Mouse (Mus musculus): ENCODE results near the gene Mapk8ip3. TPM values are rescaled to one million over a fixed set of nuclear protein-coding genes. Genes with fewer than 3 reads are reported as not detected.

Mapk8ip3 gene
- total RNA-seq, 1 experiment from 2014 or later: 32.8 TPM

- ATAC-seq (replicated peaks in 1 of 2; ENCODE audit: insufficient read depth in 1 of 2, low FRiP score in 2 of 2, low TSS enrichment in 1 of 2, low read depth in 1 of 2, poor library complexity in 2 of 2, severe bottlenecking in 2 of 2): no peak
Measured at GRCm38 (mm10) chr17:24913984-24914383, 22.8 kb downstream of the Mapk8ip3 start.

GRCm38 (mm10) chr17:24907591-24907990, 29.2 kb downstream of the Mapk8ip3 start:
- no peak for ATAC-seq (replicated peaks in 1 of 2; ENCODE audit: insufficient read depth in 1 of 2, low FRiP score in 2 of 2, low TSS enrichment in 1 of 2, low read depth in 1 of 2, poor library complexity in 2 of 2, severe bottlenecking in 2 of 2)

DNA sequence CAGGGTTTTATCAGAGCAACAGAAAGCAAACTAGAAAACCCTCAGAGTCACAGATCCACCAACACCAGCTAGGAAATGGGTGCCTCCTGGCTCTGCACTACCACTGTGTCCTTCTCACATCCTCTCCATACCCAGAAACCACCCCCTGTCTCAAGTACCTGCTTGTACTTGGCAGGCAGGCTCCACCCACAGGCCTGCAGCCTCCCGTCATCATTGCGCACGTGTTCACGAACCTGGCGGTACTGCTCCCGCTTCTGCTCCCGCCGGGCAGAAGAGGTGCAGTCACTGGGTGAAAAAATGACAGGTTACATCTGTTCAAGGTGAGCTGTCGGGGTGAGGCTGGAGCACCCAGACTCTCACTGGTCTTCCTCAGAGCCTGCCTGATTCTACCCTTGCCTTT, 33.0 kb downstream of the Mapk8ip3 start:
- ATAC-seq (replicated peaks in 1 of 2; ENCODE audit: insufficient read depth in 1 of 2, low FRiP score in 2 of 2, low TSS enrichment in 1 of 2, low read depth in 1 of 2, poor library complexity in 2 of 2, severe bottlenecking in 2 of 2): no peak

DNA sequence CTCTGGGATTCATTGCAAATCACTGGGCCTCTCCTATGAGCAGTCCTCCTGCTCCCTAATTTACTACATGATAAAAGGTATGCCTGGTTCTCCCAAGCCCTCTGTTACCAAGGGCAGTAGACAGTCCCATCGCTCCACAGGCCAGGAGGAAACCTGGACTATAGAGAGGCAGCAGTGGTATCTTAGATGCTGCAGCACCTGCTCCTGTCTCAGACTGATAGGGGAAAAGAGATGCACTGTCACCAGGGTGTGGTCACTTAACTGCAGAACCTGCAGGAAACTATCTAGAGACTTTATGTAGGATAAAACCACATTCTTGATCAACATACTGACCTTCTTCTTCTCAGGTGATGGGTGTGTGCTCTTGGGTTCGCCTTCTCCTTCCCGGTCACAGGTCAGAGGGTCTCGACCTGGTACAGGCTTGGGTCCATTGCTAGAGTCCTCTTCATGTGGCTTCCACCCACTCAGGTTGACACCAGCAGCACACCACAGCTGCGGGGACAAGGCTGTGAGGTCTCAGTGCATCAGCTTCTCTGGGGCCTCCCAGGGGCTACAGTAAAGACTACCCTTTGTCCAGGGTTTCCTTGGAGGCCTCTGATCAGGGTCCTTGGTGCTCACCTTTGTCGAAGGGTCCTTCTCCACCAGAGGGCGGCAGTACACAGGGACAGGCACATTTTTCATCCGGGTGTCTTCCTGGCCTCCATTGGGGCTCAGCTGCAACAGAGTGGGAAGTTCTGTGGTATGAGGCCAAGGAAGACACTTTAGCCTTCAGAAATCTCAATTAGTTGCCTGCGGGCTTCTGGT, 33.9 kb downstream of the Mapk8ip3 start:
- peak; percentile 18 to 44; a peak in 1 of 4 replicates for ATAC-seq (replicated peaks in 1 of 2; ENCODE audit: insufficient read depth in 1 of 2, low FRiP score in 2 of 2, low TSS enrichment in 1 of 2, low read depth in 1 of 2, poor library complexity in 2 of 2, severe bottlenecking in 2 of 2)

DNA sequence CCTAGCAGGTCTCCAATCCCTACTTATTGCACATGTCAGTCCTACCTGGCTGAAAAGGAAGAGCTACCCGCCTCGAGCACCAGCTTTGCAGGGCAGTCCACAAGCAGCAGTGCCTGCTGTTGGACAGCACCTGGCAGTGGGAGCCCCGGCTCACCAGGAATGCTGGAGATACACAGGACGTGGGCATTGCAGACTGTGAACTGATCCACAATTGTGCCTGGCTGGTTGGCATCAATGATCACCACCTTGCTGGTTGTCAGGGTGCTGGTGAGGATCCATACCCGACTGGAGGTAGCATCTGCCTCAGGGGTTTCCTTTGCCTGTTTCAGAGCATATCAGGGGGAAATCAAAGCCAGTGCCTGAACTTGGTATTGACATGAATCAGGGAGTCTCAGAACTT, 34.7 kb downstream of the Mapk8ip3 start:
- no peak for ATAC-seq (replicated peaks in 1 of 2; ENCODE audit: insufficient read depth in 1 of 2, low FRiP score in 2 of 2, low TSS enrichment in 1 of 2, low read depth in 1 of 2, poor library complexity in 2 of 2, severe bottlenecking in 2 of 2)

- ATAC-seq (replicated peaks in 1 of 2; ENCODE audit: insufficient read depth in 1 of 2, low FRiP score in 2 of 2, low TSS enrichment in 1 of 2, low read depth in 1 of 2, poor library complexity in 2 of 2, severe bottlenecking in 2 of 2): no peak
Measured at GRCm38 (mm10) chr17:24900014-24900413, 36.8 kb downstream of the Mapk8ip3 start.

DNA sequence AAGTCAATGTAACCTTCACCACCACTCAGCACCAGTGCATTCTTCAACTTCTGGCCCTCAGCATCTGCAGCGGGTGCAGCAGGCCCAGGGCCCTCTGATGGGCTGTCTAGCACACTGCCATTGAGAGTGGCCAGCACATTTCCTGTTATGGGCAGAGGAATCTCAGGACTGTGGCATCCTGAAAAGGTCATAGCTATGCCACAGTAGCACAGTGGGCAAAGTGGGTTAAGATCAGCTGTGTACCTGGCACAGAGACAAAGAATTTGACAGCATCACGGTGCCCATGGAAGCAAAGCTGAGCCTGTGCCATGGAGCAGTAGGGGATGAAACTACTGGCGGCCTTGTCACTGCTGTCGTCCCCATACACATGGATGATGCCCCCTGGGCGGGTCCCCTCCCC, 37.6 kb downstream of the Mapk8ip3 start:
- ATAC-seq (replicated peaks in 1 of 2; ENCODE audit: insufficient read depth in 1 of 2, low FRiP score in 2 of 2, low TSS enrichment in 1 of 2, low read depth in 1 of 2, poor library complexity in 2 of 2, severe bottlenecking in 2 of 2): no peak

DNA sequence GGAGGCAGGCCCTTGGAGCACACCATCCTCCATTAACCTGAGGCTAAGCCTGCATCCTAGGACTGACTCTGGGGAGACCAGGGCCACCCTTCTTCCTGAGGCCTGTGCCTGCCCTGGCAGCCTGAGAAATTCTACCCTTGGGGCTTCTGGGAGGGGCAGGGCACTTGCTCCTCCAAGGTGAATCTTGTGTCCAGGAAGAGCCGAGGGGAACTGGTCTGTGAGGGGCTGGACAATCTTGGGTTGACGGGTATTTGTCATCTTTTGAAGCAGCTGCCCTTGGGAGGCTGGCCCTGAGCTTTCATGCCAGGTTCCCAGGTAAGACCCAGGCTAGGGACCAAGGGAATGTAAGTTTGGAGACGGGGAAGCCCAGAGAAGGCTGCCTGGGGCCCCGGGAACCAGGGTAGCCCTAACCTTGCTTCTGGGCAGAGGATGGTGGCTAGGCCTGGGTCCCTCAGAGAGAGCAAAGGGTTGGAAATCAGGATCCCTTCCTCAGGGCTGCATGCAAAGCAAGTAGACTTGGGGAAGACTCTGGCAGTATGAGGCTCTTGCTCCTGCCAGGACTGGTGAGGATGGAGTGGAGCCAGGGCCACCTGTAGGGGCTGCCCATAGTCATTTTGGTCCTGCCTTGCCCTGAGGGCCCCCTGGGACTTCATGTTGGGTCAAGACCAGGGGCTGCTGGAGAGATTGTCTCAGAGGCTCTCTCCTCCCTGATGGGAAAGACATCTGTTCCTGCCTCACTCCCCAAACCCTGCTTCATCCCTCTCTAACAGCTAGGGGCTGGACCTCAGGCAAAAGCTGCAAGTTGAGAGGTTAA, 38.5 kb downstream of the Mapk8ip3 start:
- no peak for ATAC-seq (replicated peaks in 1 of 2; ENCODE audit: insufficient read depth in 1 of 2, low FRiP score in 2 of 2, low TSS enrichment in 1 of 2, low read depth in 1 of 2, poor library complexity in 2 of 2, severe bottlenecking in 2 of 2)

GRCm38 (mm10) chr17:24897600-24897999, 39.2 kb downstream of the Mapk8ip3 start:
- no peak for ATAC-seq (replicated peaks in 1 of 2; ENCODE audit: insufficient read depth in 1 of 2, low FRiP score in 2 of 2, low TSS enrichment in 1 of 2, low read depth in 1 of 2, poor library complexity in 2 of 2, severe bottlenecking in 2 of 2)

- no peak for ATAC-seq (replicated peaks in 1 of 2; ENCODE audit: insufficient read depth in 1 of 2, low FRiP score in 2 of 2, low TSS enrichment in 1 of 2, low read depth in 1 of 2, poor library complexity in 2 of 2, severe bottlenecking in 2 of 2)
Measured at GRCm38 (mm10) chr17:24896993-24897269, 39.8 kb downstream of the Mapk8ip3 start.

- ATAC-seq (replicated peaks in 1 of 2; ENCODE audit: insufficient read depth in 1 of 2, low FRiP score in 2 of 2, low TSS enrichment in 1 of 2, low read depth in 1 of 2, poor library complexity in 2 of 2, severe bottlenecking in 2 of 2): peak; percentile 34 to 37; a peak in 3 of 4 replicates
Measured at GRCm38 (mm10) chr17:24896241-24896992, 40.4 kb downstream of the Mapk8ip3 start, which contains the start of gene Nme3. Gene Nme3, plus strand, starts transcription at chr17:24896500.

DNA sequence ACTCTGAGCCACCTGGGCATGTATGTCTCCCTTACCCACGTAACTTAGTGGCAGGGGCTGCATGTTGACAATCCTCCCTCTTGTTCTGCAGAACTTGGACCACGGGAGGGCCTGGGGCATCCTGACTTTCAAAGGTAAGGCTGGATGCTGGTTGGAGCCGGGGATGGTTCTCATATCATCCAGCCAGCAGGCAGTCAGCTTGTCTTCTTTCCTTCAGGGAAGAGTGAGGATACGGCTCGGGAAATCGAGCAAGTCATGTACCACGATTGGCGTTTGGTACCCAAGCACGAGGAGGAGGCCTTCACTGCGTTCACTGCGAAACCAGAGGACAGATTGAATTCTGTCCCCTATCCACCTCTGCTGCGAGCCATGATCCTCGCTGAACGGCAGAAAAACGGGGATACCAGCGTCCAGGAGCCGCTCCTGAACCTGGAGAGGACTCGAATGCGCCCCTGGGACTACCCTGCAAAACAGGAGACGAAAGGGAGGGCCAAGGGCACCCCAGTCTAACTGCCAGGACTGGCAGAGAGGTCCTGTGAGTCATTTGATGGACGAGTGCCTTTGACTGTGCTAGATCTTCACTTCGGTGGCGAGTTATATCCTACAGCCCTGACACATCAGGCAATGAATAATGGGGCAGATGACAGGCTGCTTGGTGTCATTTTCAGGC, 41.1 kb downstream of the Mapk8ip3 start:
- ATAC-seq (replicated peaks in 1 of 2; ENCODE audit: insufficient read depth in 1 of 2, low FRiP score in 2 of 2, low TSS enrichment in 1 of 2, low read depth in 1 of 2, poor library complexity in 2 of 2, severe bottlenecking in 2 of 2): peak in 1 of 2 experiments; percentile 2; a peak in 1 of 4 replicates

DNA sequence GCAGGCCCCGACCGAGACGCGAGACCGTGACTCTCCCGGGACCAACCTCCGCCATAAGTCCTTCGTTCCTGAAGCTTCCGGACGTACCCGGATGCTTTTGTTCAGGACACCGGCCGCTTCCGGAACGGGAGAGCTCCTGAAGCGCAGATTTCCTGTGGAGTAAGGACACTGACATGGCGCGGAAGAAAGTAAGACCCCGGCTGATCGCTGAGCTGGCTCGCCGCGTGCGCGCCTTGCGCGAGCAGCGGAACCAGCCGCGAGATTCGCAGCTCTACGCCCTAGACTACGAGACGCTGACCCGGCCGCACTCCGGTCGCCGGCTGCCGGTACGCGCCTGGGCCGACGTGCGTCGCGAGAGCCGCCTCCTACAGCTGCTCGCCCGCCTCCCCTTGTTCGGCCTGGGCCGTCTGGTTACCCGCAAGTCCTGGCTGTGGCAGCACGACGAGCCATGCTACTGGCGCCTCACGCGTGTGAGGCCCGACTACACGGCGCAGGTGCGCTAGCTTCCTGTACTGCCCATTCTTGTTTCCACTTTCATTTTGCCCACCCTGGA, 41.7 kb downstream of the Mapk8ip3 start, which contains the start of the genes Eme2 and Mrps34:
Gene Eme2 (minus strand): TSS at position 93 of the 553 bp plus-strand sequence.
Gene Mrps34 (plus strand): TSS at position 122 of the 553 bp plus-strand sequence.
- peak; percentile 25 to 44; a peak in 3 of 4 replicates for ATAC-seq (replicated peaks in 1 of 2; ENCODE audit: insufficient read depth in 1 of 2, low FRiP score in 2 of 2, low TSS enrichment in 1 of 2, low read depth in 1 of 2, poor library complexity in 2 of 2, severe bottlenecking in 2 of 2)

GRCm38 (mm10) chr17:24894061-24894994, 42.4 kb downstream of the Mapk8ip3 start:
- ATAC-seq (replicated peaks in 1 of 2; ENCODE audit: insufficient read depth in 1 of 2, low FRiP score in 2 of 2, low TSS enrichment in 1 of 2, low read depth in 1 of 2, poor library complexity in 2 of 2, severe bottlenecking in 2 of 2): no peak; a peak in 1 of 4 replicates

GRCm38 (mm10) chr17:24893276-24893675, 43.5 kb downstream of the Mapk8ip3 start:
- no peak for ATAC-seq (replicated peaks in 1 of 2; ENCODE audit: insufficient read depth in 1 of 2, low FRiP score in 2 of 2, low TSS enrichment in 1 of 2, low read depth in 1 of 2, poor library complexity in 2 of 2, severe bottlenecking in 2 of 2)

DNA sequence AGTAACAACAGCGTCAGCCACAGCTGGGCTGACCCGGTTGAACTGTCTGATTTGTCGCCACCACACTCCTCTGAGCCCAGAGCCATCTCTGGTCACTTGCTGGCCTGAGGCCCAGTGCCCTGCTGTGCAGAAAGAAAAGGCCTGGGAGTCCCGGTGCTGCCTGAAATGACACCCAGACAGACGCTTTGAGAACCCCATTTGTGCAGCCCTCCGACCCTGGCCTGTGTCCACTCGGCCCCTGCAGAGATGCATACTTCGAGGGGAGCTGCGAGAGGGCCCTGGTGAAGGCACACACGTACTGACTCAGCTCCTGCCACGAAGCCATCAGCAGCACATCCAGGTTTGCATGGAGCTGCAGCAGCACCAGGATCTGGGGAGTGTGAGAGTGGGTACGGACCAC, 44.0 kb downstream of the Mapk8ip3 start:
- ATAC-seq (replicated peaks in 1 of 2; ENCODE audit: insufficient read depth in 1 of 2, low FRiP score in 2 of 2, low TSS enrichment in 1 of 2, low read depth in 1 of 2, poor library complexity in 2 of 2, severe bottlenecking in 2 of 2): no peak
